Mouse (Mus musculus) limb, embryonic 14.5 days (tissue): ENCODE data around the gene Hspa5. TPM values are rescaled to one million over a fixed set of nuclear protein-coding genes. Genes with fewer than 3 reads are reported as not detected.

ENCODE experiments used
- ATAC-seq: fragments of 200-750 bp; cut with Nextera tagmentation; 2 replicates; pipeline ENCODE4 v1.8.0; 2017; ENCODE audit warnings: low read depth, moderate number of reproducible peaks, moderate TSS enrichment; ENCODE audit not compliant: low FRiP score
- DNase-seq: peaks from one replicate; pipeline ENCODE4 v3.0.0-alpha.2; 2015; ENCODE audit warnings: low spot score
- H3K27ac ChIP-seq: fragments of 300-500 bp; sonication (generic); replicated peaks from 2 replicates; pipeline ENCODE4 v1.5.1; 2014; ENCODE audit warnings: low read depth, mild to moderate bottlenecking, low read length, moderate library complexity, mixed read lengths
- H3K27me3 ChIP-seq: fragments of 300-500 bp; sonication (generic); 2 replicates; pipeline ENCODE4 v1.6.1; 2014; ENCODE audit warnings: low read length, mixed read lengths; ENCODE audit not compliant: control insufficient read depth, insufficient read depth
- H3K36me3 ChIP-seq: fragments of 300-500 bp; sonication (generic); 2 replicates; pipeline ENCODE4 v1.6.1; 2014; ENCODE audit warnings: mild to moderate bottlenecking, low read length, moderate library complexity, mixed read lengths; ENCODE audit not compliant: control insufficient read depth, insufficient read depth
- H3K4me1 ChIP-seq: fragments of 300-500 bp; sonication (generic); 2 replicates; pipeline ENCODE4 v1.6.1; 2014; ENCODE audit warnings: antibody characterized with exemption, low read length, mixed read lengths; ENCODE audit not compliant: control insufficient read depth, insufficient read depth
- H3K4me2 ChIP-seq: fragments of 300-500 bp; sonication (generic); replicated peaks from 2 replicates; pipeline ENCODE4 v1.6.1; 2014; ENCODE audit warnings: low read depth, mild to moderate bottlenecking, low read length, moderate library complexity; ENCODE audit not compliant: severe bottlenecking
- H3K4me3 ChIP-seq: fragments of 300-500 bp; sonication (generic); replicated peaks from 2 replicates; pipeline ENCODE4 v1.5.1; 2014; ENCODE audit warnings: low read length
- H3K9ac ChIP-seq: fragments of 300-500 bp; sonication (generic); 2 replicates; pipeline ENCODE4 v1.6.1; 2014; ENCODE audit warnings: mild to moderate bottlenecking, low read depth, low read length, moderate library complexity; ENCODE audit not compliant: severe bottlenecking
- H3K9me3 ChIP-seq: fragments of 300-500 bp; sonication (generic); 2 replicates; pipeline ENCODE4 v1.6.1; 2016; ENCODE audit warnings: low read length; ENCODE audit not compliant: control insufficient read depth
- POLR2A ChIP-seq: fragments of 200-500 bp; IDR thresholded peaks from 2 replicates; pipeline ENCODE4 v1.8.0; 2012; ENCODE audit warnings: inconsistent platforms, mild to moderate bottlenecking, moderate library complexity, borderline replicate concordance; ENCODE audit not compliant: insufficient read depth, insufficient read length; ENCODE audit errors: extremely low read depth
- WGBS: fragments of 180-500 bp; shearing (Covaris S2); extraction: QIAGEN DNeasy Blood & Tissue Kit; methylation state at CpG from one replicate; pipeline ENCODE4 v1.1.7; 2014; 5-methylcytosine and 5-hydroxymethylcytosine counted together
- polyA plus RNA-seq, 2 experiments: library from polyadenylated mRNA; depleted of rRNA in 1 of 2; stranded (reverse) in 1 of 2; unstranded in 1 of 2; fragments of >200 nt; fragmentation: Nextera tagmentation in 1 of 2; extraction: Ambion mirVana in 1 of 2; gene quantifications; 2 replicates each; pipeline versions ENCODE4 v1.2.1 to v1.2.3; 2012 to 2014

Hspa5 gene
- polyA plus RNA-seq, 2 experiments: 840 to 914 TPM

- Histone ChIP-seq H3K27me3 (no peaks in the 10 kb centered on the region), H3K4me3 (no peak overlapping the region), H3K4me1 (no peaks in the 10 kb centered on the region), H3K27ac (no peak overlapping the region), H3K9me3 (no peaks in the 10 kb centered on the region), H3K9ac (no peak overlapping the region), H3K4me2 (no peak overlapping the region), H3K36me3 (no peaks in the 10 kb centered on the region; the same call in none of the 2 replicates)
- 56% methylated on average over 1 of the region's 1 CpGs for WGBS
- no peak for DNase-seq
- no peak for TF ChIP-seq POLR2A
- ATAC-seq: no peak
Measured at GRCm38 (mm10) chr2:34739684-34740391, 31.9 kb upstream of the Hspa5 start.

GRCm38 (mm10) chr2:34741390-34742159 is 30.2 kb upstream of the Hspa5 start:
- no peaks in the 10 kb centered on the region for H3K9me3 ChIP-seq
- H3K4me2 ChIP-seq: no peak overlapping the region
- no peak overlapping the region for H3K27ac ChIP-seq
- H3K4me3 ChIP-seq: no peak overlapping the region
- no peaks in the 10 kb centered on the region for H3K4me1 ChIP-seq
- WGBS: 90% methylated on average over 12 of the region's 12 CpGs
- ATAC-seq: no peak
- DNase-seq: no peak
- no peaks in the 10 kb centered on the region; the same call in none of the 2 replicates for H3K36me3 ChIP-seq
- no peak overlapping the region for H3K9ac ChIP-seq
- H3K27me3 ChIP-seq: no peaks in the 10 kb centered on the region
- TF ChIP-seq POLR2A: no peak

- H3K27me3 ChIP-seq: no peaks in the 10 kb centered on the region
- H3K9ac ChIP-seq: no peak overlapping the region
- ATAC-seq (no peak), DNase-seq (no peak)
- H3K36me3 ChIP-seq: no peaks in the 10 kb centered on the region; the same call in none of the 2 replicates
- 90% methylated on average over 8 of the region's 8 CpGs for WGBS
- no peaks in the 10 kb centered on the region for H3K4me1 ChIP-seq
- no peak overlapping the region for H3K27ac ChIP-seq
- no peak overlapping the region for H3K4me2 ChIP-seq
- TF ChIP-seq POLR2A: no peak
- H3K4me3 ChIP-seq: no peak overlapping the region
- H3K9me3 ChIP-seq: no peaks in the 10 kb centered on the region
Measured at GRCm38 (mm10) chr2:34742675-34743074, 29.1 kb upstream of the Hspa5 start.

GRCm38 (mm10) chr2:34744476-34744875 is 27.3 kb upstream of the Hspa5 start:
- no peak for DNase-seq
- Histone ChIP-seq H3K9ac (no peak overlapping the region), H3K27me3 (no peaks in the 10 kb centered on the region), H3K4me2 (no peak overlapping the region), H3K9me3 (no peaks in the 10 kb centered on the region), H3K4me3 (no peak overlapping the region), H3K36me3 (no peaks in the 10 kb centered on the region; the same call in none of the 2 replicates), H3K4me1 (no peaks in the 10 kb centered on the region), H3K27ac (no peak overlapping the region)
- no peak for TF ChIP-seq POLR2A
- WGBS: 73% methylated on average over 8 of the region's 8 CpGs
- no peak for ATAC-seq

- Histone ChIP-seq H3K27ac (no peak overlapping the region), H3K4me3 (no peak overlapping the region), H3K36me3 (no peaks in the 10 kb centered on the region; the same call in none of the 2 replicates), H3K4me2 (no peak overlapping the region), H3K9ac (no peak overlapping the region), H3K4me1 (no peaks in the 10 kb centered on the region), H3K9me3 (no peaks in the 10 kb centered on the region), H3K27me3 (no peaks in the 10 kb centered on the region)
- ATAC-seq: no peak
- no peak for DNase-seq
- TF ChIP-seq POLR2A: no peak
- WGBS: 91% methylated on average over 2 of the region's 2 CpGs
Measured at GRCm38 (mm10) chr2:34745673-34746072, 26.1 kb upstream of the Hspa5 start.
